Mouse (Mus musculus) cortical plate, adult 2 months (tissue): ENCODE measurements around the gene Best3.

Experiments used
- CTCF ChIP-seq: fragments of 200-500 bp; IDR thresholded peaks from 2 replicates; pipeline ENCODE4 v1.5.1; 2011; ENCODE audit warnings: mild to moderate bottlenecking, control low read depth, low read length; ENCODE audit not compliant: insufficient read depth; ENCODE audit errors: extremely low read depth
- POLR2A ChIP-seq: fragments of 200-500 bp; IDR thresholded peaks from 2 replicates; pipeline ENCODE4 v1.6.1; 2011; ENCODE audit warnings: mild to moderate bottlenecking, low read length, control low read depth; ENCODE audit not compliant: insufficient read depth; ENCODE audit errors: extremely low read depth

DNA sequence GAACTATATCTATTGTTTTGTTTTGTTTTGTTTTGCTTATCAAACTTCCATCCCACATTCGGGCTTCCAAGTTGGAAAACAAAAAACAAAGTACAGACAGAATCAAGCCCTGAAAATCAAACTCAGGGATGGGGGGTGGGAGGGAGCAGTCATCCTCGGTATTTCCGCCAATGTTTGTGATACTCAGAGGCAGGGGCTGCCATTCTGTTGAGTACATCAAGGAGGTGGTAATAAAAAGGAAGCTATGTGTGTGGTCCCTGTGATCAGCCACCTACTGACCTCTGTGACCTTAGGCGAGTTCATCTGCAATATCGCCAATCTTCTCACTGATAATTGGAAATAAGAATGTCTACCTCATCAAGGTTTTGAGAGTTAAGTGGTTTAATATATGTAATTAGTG lies 35.2 kb upstream of the Best3 start:
- TF ChIP-seq CTCF (no peak), POLR2A (no peak)
